Mouse (Mus musculus): ENCODE measurements around the gene Rab15. TPM values are rescaled to one million over a fixed set of nuclear protein-coding genes. Genes with fewer than 3 reads are reported as not detected.

The Rab15 gene
- polyA plus RNA-seq, 1 experiment from 2014 or later: 1.7 TPM

DNA sequence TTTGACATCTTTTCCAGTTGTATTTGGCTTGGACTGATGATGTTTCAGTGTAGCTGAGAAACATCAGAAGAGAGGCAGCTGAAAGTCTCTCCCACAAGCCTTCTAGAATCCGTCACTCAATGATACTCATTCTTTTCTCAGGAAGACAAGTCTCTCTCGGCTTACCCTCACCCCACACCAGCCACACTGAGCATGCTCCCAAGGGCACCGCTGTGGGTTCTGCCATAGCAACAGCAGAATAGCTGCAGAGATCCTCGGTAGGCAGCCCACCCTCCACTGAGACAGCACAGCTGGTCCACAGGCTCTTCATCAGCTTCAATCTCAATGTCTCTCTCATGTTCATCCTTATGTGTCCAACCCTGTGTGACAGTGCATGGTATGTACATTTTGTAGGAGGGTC lies 2.6 kb upstream of the Rab15 start:
- no peaks in the 10 kb centered on the region; the same call in 1 of the 2 replicates for H3K4me1 ChIP-seq (replicated peaks; ENCODE audit: control insufficient read depth, insufficient read depth, low read length)
- ATAC-seq (replicated peaks; ENCODE audit: low FRiP score) (no peak), DNase-seq (ENCODE audit: low spot score) (no peak)
- no peak overlapping the region for H3K4me3 ChIP-seq (ENCODE audit: low read depth, low read length)
- H3K9me3 ChIP-seq (ENCODE audit: control insufficient read depth, low read length): no peaks in the 10 kb centered on the region
- WGBS: 66% methylated on average over 4 of the region's 4 CpGs
- no peaks in the 10 kb centered on the region for H3K36me3 ChIP-seq (ENCODE audit: control insufficient read depth, insufficient read depth, low read length)
- H3K27me3 ChIP-seq (replicated peaks; ENCODE audit: control insufficient read depth, insufficient read depth, low read length): peaks cover 51% of the 10 kb centered on the region
- H3K9ac ChIP-seq (ENCODE audit: low read depth, low read length): no peak overlapping the region
- H3K4me2 ChIP-seq: no peak overlapping the region
- H3K27ac ChIP-seq (ENCODE audit: low read depth, low read length): no peak overlapping the region

DNA sequence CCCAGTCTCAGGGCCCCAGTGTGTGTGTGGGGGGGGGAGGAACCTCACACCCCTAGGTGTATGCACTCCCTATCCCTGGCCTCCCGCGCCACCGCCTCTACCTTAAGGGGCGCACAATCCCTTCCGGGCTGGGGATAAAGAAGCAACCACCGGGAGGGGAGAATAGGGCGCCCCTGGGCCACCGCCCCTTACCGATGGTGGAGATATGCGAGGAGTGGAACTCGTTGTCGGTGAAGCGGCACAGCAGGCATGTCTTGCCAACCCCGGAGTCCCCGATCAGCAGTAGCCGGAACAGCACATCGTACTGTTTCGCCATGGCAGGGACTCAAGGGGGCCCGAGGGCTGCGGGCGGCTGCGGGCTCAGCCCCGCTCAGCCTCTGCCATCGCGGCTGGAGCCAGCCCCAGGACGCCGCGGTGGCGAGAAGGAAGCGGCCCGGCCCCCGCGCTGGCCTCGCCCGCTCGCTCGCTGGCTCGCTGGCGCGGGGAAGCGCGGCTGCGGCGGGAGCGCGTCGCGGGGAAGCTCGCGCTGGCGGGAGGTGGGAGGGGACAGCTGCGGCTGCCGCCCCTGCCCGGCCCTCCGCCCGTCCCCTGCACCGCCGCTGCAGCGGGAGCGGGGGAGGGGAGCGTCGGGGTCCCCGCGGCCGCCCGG lies 582 bp downstream of the Rab15 start:
- H3K27me3 ChIP-seq (replicated peaks; ENCODE audit: control insufficient read depth, insufficient read depth, low read length): peaks cover 67% of the 10 kb centered on the region
- ATAC-seq (replicated peaks; ENCODE audit: low FRiP score) (peak; percentile 51), DNase-seq (ENCODE audit: low spot score) (peak; percentile 59)
- H3K4me1 ChIP-seq (replicated peaks; ENCODE audit: control insufficient read depth, insufficient read depth, low read length): no peaks in the 10 kb centered on the region; the same call in 1 of the 2 replicates
- peak overlapping the region; percentile 57 for H3K9ac ChIP-seq (ENCODE audit: low read depth, low read length)
- H3K4me3 ChIP-seq (ENCODE audit: low read depth, low read length): peak overlapping the region; percentile 61
- H3K27ac ChIP-seq (ENCODE audit: low read depth, low read length): no peak overlapping the region
- H3K4me2 ChIP-seq: peak overlapping the region; percentile 97
- H3K9me3 ChIP-seq (ENCODE audit: control insufficient read depth, low read length): no peaks in the 10 kb centered on the region
- no peaks in the 10 kb centered on the region for H3K36me3 ChIP-seq (ENCODE audit: control insufficient read depth, insufficient read depth, low read length)
- WGBS: 1% methylated on average over 65 of the region's 66 CpGs

DNA sequence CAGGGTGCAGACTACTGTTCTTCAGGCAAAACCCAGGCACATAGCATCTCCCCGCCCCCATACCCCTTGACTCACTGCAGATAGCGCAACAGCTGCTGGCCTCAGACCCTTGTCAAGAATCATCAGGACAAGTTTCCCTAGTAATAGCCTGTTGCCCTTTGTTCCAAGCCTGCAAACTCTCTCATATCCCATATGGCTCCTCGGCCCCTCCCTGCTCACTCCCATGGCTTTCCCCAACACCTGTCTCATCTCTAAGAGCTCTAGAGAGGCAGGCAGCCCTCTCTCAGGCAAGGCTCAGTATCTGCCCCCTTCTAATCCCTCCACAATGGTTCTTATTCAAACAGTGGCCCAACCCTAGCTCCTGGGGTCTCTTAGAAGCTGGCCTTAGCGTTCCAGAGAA lies 2.1 kb downstream of the Rab15 start:
- H3K36me3 ChIP-seq (ENCODE audit: control insufficient read depth, insufficient read depth, low read length): no peaks in the 10 kb centered on the region
- H3K4me1 ChIP-seq (replicated peaks; ENCODE audit: control insufficient read depth, insufficient read depth, low read length): no peaks in the 10 kb centered on the region; the same call in 1 of the 2 replicates
- peaks cover 62% of the 10 kb centered on the region for H3K27me3 ChIP-seq (replicated peaks; ENCODE audit: control insufficient read depth, insufficient read depth, low read length)
- H3K4me3 ChIP-seq (ENCODE audit: low read depth, low read length): no peak overlapping the region
- H3K4me2 ChIP-seq: no peak overlapping the region
- ATAC-seq (replicated peaks; ENCODE audit: low FRiP score) (no peak), DNase-seq (ENCODE audit: low spot score) (no peak)
- H3K9ac ChIP-seq (ENCODE audit: low read depth, low read length): no peak overlapping the region
- no peaks in the 10 kb centered on the region for H3K9me3 ChIP-seq (ENCODE audit: control insufficient read depth, low read length)
- WGBS: 51% methylated on average over 4 of the region's 4 CpGs
- H3K27ac ChIP-seq (ENCODE audit: low read depth, low read length): no peak overlapping the region

DNA sequence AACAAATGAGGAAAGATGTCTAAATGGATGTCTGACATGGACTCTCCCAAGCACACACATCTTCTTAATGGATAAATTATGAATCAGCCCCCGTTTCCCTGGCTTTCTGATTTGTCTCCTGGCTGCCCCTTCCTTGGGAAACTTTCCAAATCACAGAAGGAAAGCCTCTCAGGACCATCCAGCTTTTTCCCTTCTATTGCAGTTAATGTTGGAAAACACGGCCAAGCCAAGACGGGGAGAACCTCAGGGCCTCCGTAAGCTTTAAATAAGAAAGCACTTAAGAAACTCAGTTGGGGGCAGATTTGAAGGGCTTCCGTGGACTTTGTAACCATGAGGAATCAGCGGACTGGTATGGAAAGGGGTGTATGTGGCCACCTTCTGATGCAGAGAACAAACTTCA lies 2.9 kb downstream of the Rab15 start:
- ATAC-seq (replicated peaks; ENCODE audit: low FRiP score) (no peak), DNase-seq (ENCODE audit: low spot score) (no peak)
- 74% methylated on average over 6 of the region's 6 CpGs for WGBS
- Histone ChIP-seq H3K36me3 (ENCODE audit: control insufficient read depth, insufficient read depth, low read length) (no peaks in the 10 kb centered on the region), H3K9ac (ENCODE audit: low read depth, low read length) (no peak overlapping the region), H3K27me3 (replicated peaks; ENCODE audit: control insufficient read depth, insufficient read depth, low read length) (peaks cover 59% of the 10 kb centered on the region), H3K4me2 (no peak overlapping the region), H3K9me3 (ENCODE audit: control insufficient read depth, low read length) (no peaks in the 10 kb centered on the region), H3K27ac (ENCODE audit: low read depth, low read length) (no peak overlapping the region), H3K4me3 (ENCODE audit: low read depth, low read length) (no peak overlapping the region), H3K4me1 (replicated peaks; ENCODE audit: control insufficient read depth, insufficient read depth, low read length) (no peaks in the 10 kb centered on the region; the same call in 1 of the 2 replicates)

DNA sequence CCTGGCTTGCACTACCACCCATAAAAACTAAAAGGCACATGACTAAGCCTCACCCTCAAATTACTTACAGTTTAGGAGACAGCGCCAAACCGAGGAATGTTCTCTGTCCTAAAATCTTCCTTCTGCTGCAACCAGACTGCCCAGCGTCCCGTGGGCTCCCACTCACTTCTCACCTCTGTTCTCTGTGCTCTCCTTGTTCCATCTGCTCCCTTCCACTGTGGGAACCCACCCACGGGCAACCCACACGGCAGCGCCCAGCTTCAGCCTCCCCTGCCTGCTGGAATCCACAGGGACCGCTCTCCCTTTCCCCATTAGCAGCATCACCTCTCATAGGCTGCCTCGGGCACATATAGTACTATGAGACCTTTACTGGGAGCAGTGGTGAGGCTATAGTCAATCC lies 3.8 kb downstream of the Rab15 start:
- H3K9ac ChIP-seq (ENCODE audit: low read depth, low read length): no peak overlapping the region
- no peaks in the 10 kb centered on the region for H3K9me3 ChIP-seq (ENCODE audit: control insufficient read depth, low read length)
- DNase-seq (ENCODE audit: low spot score) (no peak), ATAC-seq (replicated peaks; ENCODE audit: low FRiP score) (no peak)
- H3K4me3 ChIP-seq (ENCODE audit: low read depth, low read length): no peak overlapping the region
- H3K36me3 ChIP-seq (ENCODE audit: control insufficient read depth, insufficient read depth, low read length): no peaks in the 10 kb centered on the region
- H3K27ac ChIP-seq (ENCODE audit: low read depth, low read length): no peak overlapping the region
- no peaks in the 10 kb centered on the region; the same call in 1 of the 2 replicates for H3K4me1 ChIP-seq (replicated peaks; ENCODE audit: control insufficient read depth, insufficient read depth, low read length)
- WGBS: 78% methylated on average over 9 of the region's 9 CpGs
- H3K4me2 ChIP-seq: no peak overlapping the region
- H3K27me3 ChIP-seq (replicated peaks; ENCODE audit: control insufficient read depth, insufficient read depth, low read length): peaks cover 53% of the 10 kb centered on the region

- peaks cover 46% of the 10 kb centered on the region for H3K27me3 ChIP-seq (replicated peaks; ENCODE audit: control insufficient read depth, insufficient read depth, low read length)
- WGBS: 59% methylated on average over 4 of the region's 4 CpGs
- no peak for DNase-seq (ENCODE audit: low spot score)
- no peaks in the 10 kb centered on the region for H3K36me3 ChIP-seq (ENCODE audit: control insufficient read depth, insufficient read depth, low read length)
- no peak overlapping the region for H3K9ac ChIP-seq (ENCODE audit: low read depth, low read length)
- H3K4me3 ChIP-seq (ENCODE audit: low read depth, low read length): no peak overlapping the region
- no peak for ATAC-seq (replicated peaks; ENCODE audit: low FRiP score)
- H3K9me3 ChIP-seq (ENCODE audit: control insufficient read depth, low read length): no peaks in the 10 kb centered on the region
- no peak overlapping the region for H3K27ac ChIP-seq (ENCODE audit: low read depth, low read length)
- H3K4me2 ChIP-seq: no peak overlapping the region
- H3K4me1 ChIP-seq (replicated peaks; ENCODE audit: control insufficient read depth, insufficient read depth, low read length): no peaks in the 10 kb centered on the region; the same call in 1 of the 2 replicates
These were observed 4.6 kb downstream of the Rab15 start for GRCm38 (mm10) chr12:76818120-76818519.

DNA sequence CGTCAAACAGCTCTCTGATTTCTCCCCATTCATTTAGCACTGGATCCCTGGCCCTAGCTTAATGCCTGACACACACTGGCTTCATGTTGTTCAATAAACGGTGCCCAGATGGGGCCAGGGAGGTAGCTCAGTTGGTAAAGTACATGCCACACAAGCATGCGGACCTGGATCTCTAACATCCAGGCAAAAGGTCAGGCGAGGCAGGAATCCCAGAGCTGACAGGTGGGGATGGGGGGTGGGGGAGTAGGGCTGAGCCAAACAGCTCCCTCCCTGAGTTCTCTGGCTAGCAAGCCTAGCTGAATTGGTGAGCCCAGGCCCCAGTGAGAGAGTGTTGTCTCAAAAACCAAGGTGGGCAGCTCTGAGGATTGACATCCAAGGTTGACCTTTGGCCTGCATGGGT lies 5.5 kb downstream of the Rab15 start:
- H3K27me3 ChIP-seq (replicated peaks; ENCODE audit: control insufficient read depth, insufficient read depth, low read length): peaks cover 37% of the 10 kb centered on the region
- no peak overlapping the region for H3K9ac ChIP-seq (ENCODE audit: low read depth, low read length)
- no peaks in the 10 kb centered on the region; the same call in 1 of the 2 replicates for H3K4me1 ChIP-seq (replicated peaks; ENCODE audit: control insufficient read depth, insufficient read depth, low read length)
- no peaks in the 10 kb centered on the region for H3K9me3 ChIP-seq (ENCODE audit: control insufficient read depth, low read length)
- DNase-seq (ENCODE audit: low spot score) (no peak), ATAC-seq (replicated peaks; ENCODE audit: low FRiP score) (no peak)
- no peak overlapping the region for H3K4me2 ChIP-seq
- WGBS: 54% methylated on average over 4 of the region's 4 CpGs
- no peak overlapping the region for H3K27ac ChIP-seq (ENCODE audit: low read depth, low read length)
- H3K36me3 ChIP-seq (ENCODE audit: control insufficient read depth, insufficient read depth, low read length): no peaks in the 10 kb centered on the region
- no peak overlapping the region for H3K4me3 ChIP-seq (ENCODE audit: low read depth, low read length)

GRCm38 (mm10) chr12:76816720-76817119 lies 6.0 kb downstream of the Rab15 start:
- 42% methylated on average over 4 of the region's 4 CpGs for WGBS

DNA sequence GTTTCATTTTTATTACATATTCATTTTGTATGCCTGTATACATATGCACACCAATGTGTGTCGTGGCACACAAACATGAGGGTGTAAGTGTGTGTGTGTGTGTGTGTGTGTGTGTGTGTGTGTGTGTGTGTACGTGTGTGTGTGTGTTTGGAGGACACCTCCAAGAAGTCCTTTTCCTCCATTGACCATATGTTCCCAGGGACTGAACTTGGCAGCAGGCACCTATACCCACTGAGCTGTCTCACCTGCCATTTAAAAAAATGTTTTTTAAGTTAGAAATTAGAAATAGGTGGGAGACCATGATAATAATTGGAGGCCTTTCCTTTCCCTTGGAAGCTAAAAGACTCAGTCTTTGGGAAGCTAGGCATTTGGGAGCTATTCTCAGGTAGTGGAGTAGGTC lies 8.6 kb downstream of the Rab15 start:
- H3K27me3 ChIP-seq (replicated peaks; ENCODE audit: control insufficient read depth, insufficient read depth, low read length): peaks cover 8% of the 10 kb centered on the region; the same call in 1 of the 2 replicates
- no peak for ATAC-seq (replicated peaks; ENCODE audit: low FRiP score)

More at GRCm38 (mm10) chr12:76816720-76817119, 6.0 kb downstream of the Rab15 start:
- Histone ChIP-seq H3K9ac (ENCODE audit: low read depth, low read length) (no peak overlapping the region), H3K27me3 (replicated peaks; ENCODE audit: control insufficient read depth, insufficient read depth, low read length) (peaks cover 32% of the 10 kb centered on the region), H3K9me3 (ENCODE audit: control insufficient read depth, low read length) (no peaks in the 10 kb centered on the region), H3K4me2 (no peak overlapping the region), H3K4me3 (ENCODE audit: low read depth, low read length) (no peak overlapping the region), H3K4me1 (replicated peaks; ENCODE audit: control insufficient read depth, insufficient read depth, low read length) (no peaks in the 10 kb centered on the region), H3K36me3 (ENCODE audit: control insufficient read depth, insufficient read depth, low read length) (no peaks in the 10 kb centered on the region), H3K27ac (ENCODE audit: low read depth, low read length) (no peak overlapping the region)
- ATAC-seq (replicated peaks; ENCODE audit: low FRiP score) (no peak), DNase-seq (ENCODE audit: low spot score) (no peak)

More for the DNA sequence above, 8.6 kb downstream of the Rab15 start:
- no peak overlapping the region for H3K4me3 ChIP-seq (ENCODE audit: low read depth, low read length)
- no peak for DNase-seq (ENCODE audit: low spot score)
- H3K9ac ChIP-seq (ENCODE audit: low read depth, low read length): no peak overlapping the region
- H3K4me2 ChIP-seq: no peak overlapping the region
- 78% methylated on average over 2 of the region's 2 CpGs for WGBS
- H3K27ac ChIP-seq (ENCODE audit: low read depth, low read length): no peak overlapping the region
- no peaks in the 10 kb centered on the region for H3K36me3 ChIP-seq (ENCODE audit: control insufficient read depth, insufficient read depth, low read length)
- no peaks in the 10 kb centered on the region for H3K4me1 ChIP-seq (replicated peaks; ENCODE audit: control insufficient read depth, insufficient read depth, low read length)
- no peaks in the 10 kb centered on the region for H3K9me3 ChIP-seq (ENCODE audit: control insufficient read depth, low read length)

All from liver, embryonic 11.5 days (tissue).